In genomic region chr8:107435962-107436831, GRCm38 (mm10) we compare ENCODE assay signal across 8 mouse cellular contexts. TPM values are rescaled to one million over a fixed set of nuclear protein-coding genes. Genes with fewer than 3 reads are reported as not detected.
A peak's percentile ranks its signal among the peaks of the same experiment; 100 is the strongest.
DNase-seq lines count a peak whose midpoint lies in the region; ATAC-seq lines count a peak whose summit lies in the region.

TSS of gene Wwp2 (plus strand) at chr8:107436365.

- peak within 1 kb of the TSS; percentile 90 for H3K27ac ChIP-seq in hindbrain, embryonic 13.5 days

- peak; percentile 92 for ATAC-seq in hindbrain, embryonic 13.5 days (ENCODE audit: low FRiP score)

- H3K36me3 ChIP-seq in hindbrain, embryonic 13.5 days = no peaks in the 10 kb centered on the region

- under 1% methylated on average over 47 of the region's 81 CpGs for WGBS in hindbrain, embryonic 13.5 days

- H3K9me3 ChIP-seq in hindbrain, embryonic 13.5 days = no peaks in the 10 kb centered on the region

- DNase-seq in Muller cell, postnatal 12 days (ENCODE audit: inconsistent ontology term) = peak; percentile 74
- peak; percentile 83 to 87 for DNase-seq in cerebellum, postnatal 14 days
- peak; percentile 61 to 63 for DNase-seq in frontal cortex, postnatal 25 days (ENCODE audit: low spot score in 2 of 2)
- DNase-seq in layer of hippocampus, postnatal 14 days (ENCODE audit: low spot score in 2 of 2) = peak; percentile 64 to 72
- peak; percentile 79 for DNase-seq in lung, postnatal 10 days
- peak; percentile 62 for DNase-seq in ovary, postnatal 14 days (ENCODE audit: low spot score)
- DNase-seq in thymus, postnatal 25 days = peak; percentile 89

- H3K4me2 ChIP-seq in hindbrain, embryonic 13.5 days = peak within 1 kb of the TSS; percentile 70

- no peaks in the 10 kb centered on the region for H3K27me3 ChIP-seq in hindbrain, embryonic 13.5 days

- peaks cover 17% of the 10 kb centered on the region for H3K4me1 ChIP-seq in hindbrain, embryonic 13.5 days (replicated peaks)

- peak within 1 kb of the TSS; percentile 86 for H3K4me3 ChIP-seq in hindbrain, embryonic 13.5 days

- peak within 1 kb of the TSS; percentile 92 for H3K9ac ChIP-seq in hindbrain, embryonic 13.5 days

RNA-seq across cellular contexts. Expression of gene Wwp2, which starts in this region (rescaled TPM):
- 49.3 and 53.0 TPM in 2 replicates for polyA plus RNA-seq in hindbrain, embryonic 13.5 days (2015; fragmentation: Nextera tagmentation; extraction: Ambion mirVana)
- 10 to 100 TPM; 37.1 to 38.8 TPM for total RNA-seq in layer of hippocampus, postnatal 14 days (2021)

Comparison
In these comparisons a context has a peak if more than half of its experiments do, and no peak if none do; other contexts are left out.
1. Peak in every context shown above with its lines: DNase-seq, ATAC-seq, H3K4me3 ChIP-seq and H3K27ac ChIP-seq.